Mouse (Mus musculus) G1E (cell line): Measurements from ENCODE around the gene Ptpn4. TPM values are rescaled to one million over a fixed set of nuclear protein-coding genes. Genes with fewer than 3 reads are reported as not detected.

Source experiments
- ATAC-seq: 2 replicates; pipeline ENCODE4 v1.8.0; 2016; ENCODE audit warnings: mild to moderate bottlenecking; ENCODE audit not compliant: insufficient number of reproducible peaks, poor library complexity, low FRiP score, severe bottlenecking; ENCODE audit errors: extremely low read depth
- DNase-seq: peaks from one replicate; pipeline ENCODE4 v3.0.0; 2012; ENCODE audit warnings: low spot score
- H3K27me3 ChIP-seq: 2 replicates; pipeline ENCODE4 v1.6.1; 2012; ENCODE audit warnings: mild to moderate bottlenecking, low read length, inconsistent platforms; ENCODE audit not compliant: insufficient read depth
- H3K36me3 ChIP-seq: replicated peaks from 2 replicates; pipeline ENCODE3; 2012; ENCODE audit warnings: mild to moderate bottlenecking, inconsistent platforms
- H3K4me1 ChIP-seq: 2 replicates; pipeline ENCODE4 v1.6.1; 2012; ENCODE audit warnings: low read depth, low read length, inconsistent platforms, mixed read lengths; ENCODE audit not compliant: insufficient read depth
- H3K4me3 ChIP-seq: 2 replicates; pipeline ENCODE4 v1.5.1; 2012; ENCODE audit warnings: low read depth, mild to moderate bottlenecking, inconsistent platforms, low read length, moderate library complexity, mixed read lengths
- H3K9me3 ChIP-seq: replicated peaks from 2 replicates; pipeline ENCODE4 v1.6.1; 2012; ENCODE audit warnings: inconsistent platforms
- CTCF ChIP-seq: IDR thresholded peaks from 2 replicates; pipeline ENCODE4 v1.5.1; 2012; ENCODE audit warnings: low read depth, low read length, inconsistent platforms, mixed read lengths
- GATA1 ChIP-seq: IDR thresholded peaks from 2 replicates; pipeline ENCODE4 v1.6.1; 2012; ENCODE audit warnings: borderline replicate concordance, low read length, inconsistent platforms, mixed read lengths
- GATA2 ChIP-seq: IDR thresholded peaks from 2 replicates; pipeline ENCODE4 v1.6.1; 2012; ENCODE audit warnings: low read depth, low read length, inconsistent platforms, borderline replicate concordance
- POLR2AphosphoS5 ChIP-seq: IDR thresholded peaks from 2 replicates; pipeline ENCODE4 v1.6.1; 2012; ENCODE audit warnings: low read depth, low read length, inconsistent platforms; ENCODE audit not compliant: insufficient replicate concordance
- TAL1 ChIP-seq: conservative IDR thresholded peaks from 2 replicates; pipeline ENCODE4 v1.6.1; 2012; ENCODE audit warnings: low read depth, low read length, inconsistent platforms, mixed read lengths
- polyA plus RNA-seq: library from polyadenylated mRNA; stranded (reverse); fragments of >175 nt; gene quantifications from 2 replicates; pipeline ENCODE4 v1.2.3, GENCODE M21; 2012
- total RNA-seq, 2 experiments: library from RNA; stranded (forward) in 1 of 2; stranded (reverse) in 1 of 2; fragments of 200-1000 nt in 1 of 2; fragments of >200 nt in 1 of 2; fragmentation: Nextera tagmentation in 1 of 2; gene quantifications; 2 replicates each; pipeline ENCODE4 v1.2.3; 2014 to 2017

The Ptpn4 gene
- total and polyA plus RNA-seq, 3 experiments = 9.6 to 81.3 (median 28.4) TPM

DNA sequence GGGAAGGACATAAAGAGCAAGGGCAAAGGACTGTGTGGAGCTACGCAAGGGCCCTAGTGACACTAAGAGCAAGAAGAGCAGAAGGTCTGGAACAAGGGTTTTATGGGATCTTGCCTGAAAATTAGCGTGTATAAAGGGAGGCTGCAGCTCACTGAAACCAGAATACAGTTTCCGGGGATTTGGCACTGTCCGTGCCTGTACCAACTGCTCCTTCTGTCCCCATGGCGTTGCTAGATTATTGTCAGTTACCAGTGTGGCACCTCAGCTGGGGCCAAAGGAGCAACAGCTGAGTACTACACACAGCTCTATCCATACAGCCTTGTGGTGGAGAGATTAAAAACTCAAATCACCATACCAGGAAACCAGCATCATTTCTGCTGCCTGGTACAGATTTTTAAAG is 187.0 kb downstream of the Ptpn4 start:
- Histone ChIP-seq H3K36me3 (peaks cover 13% of the 10 kb centered on the region), H3K4me1 (peaks cover 32% of the 10 kb centered on the region), H3K27me3 (no peaks in the 10 kb centered on the region), H3K4me3 (no peak overlapping the region), H3K9me3 (no peaks in the 10 kb centered on the region)
- ATAC-seq = no peak
- DNase-seq = no peak
- TF ChIP-seq GATA2 = no peak
- TF ChIP-seq GATA1 = no peak
- TF ChIP-seq TAL1 = no peak
- TF ChIP-seq CTCF = no peak
- no peak for TF ChIP-seq POLR2AphosphoS5

DNA sequence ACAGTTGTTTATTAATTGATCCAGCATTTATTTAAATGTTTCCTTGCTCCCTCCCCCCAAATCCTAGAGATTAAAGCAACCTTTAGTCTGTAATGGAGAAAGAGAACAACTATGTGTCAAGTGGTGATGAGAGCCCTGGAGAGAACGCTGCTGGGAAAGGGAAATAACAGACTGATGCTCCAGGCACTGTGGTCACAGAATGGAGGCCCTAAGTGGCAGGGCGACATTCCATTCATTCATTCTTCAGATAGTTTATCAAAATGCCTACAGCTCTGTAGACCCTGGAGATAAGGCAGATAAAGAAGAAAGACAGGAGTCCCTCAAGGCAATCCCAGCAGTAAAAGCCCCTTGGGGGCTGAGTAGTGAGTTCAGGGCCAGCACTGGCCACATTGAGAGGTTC is 187.8 kb downstream of the Ptpn4 start:
- Histone ChIP-seq H3K27me3 (no peaks in the 10 kb centered on the region), H3K4me1 (peaks cover 38% of the 10 kb centered on the region), H3K9me3 (no peaks in the 10 kb centered on the region), H3K36me3 (peaks cover 17% of the 10 kb centered on the region), H3K4me3 (no peak overlapping the region)
- DNase-seq (no peak), ATAC-seq (no peak)
- TF ChIP-seq GATA1 = no peak
- TF ChIP-seq CTCF = no peak
- TF ChIP-seq GATA2 = no peak
- no peak for TF ChIP-seq TAL1
- TF ChIP-seq POLR2AphosphoS5 = no peak

DNA sequence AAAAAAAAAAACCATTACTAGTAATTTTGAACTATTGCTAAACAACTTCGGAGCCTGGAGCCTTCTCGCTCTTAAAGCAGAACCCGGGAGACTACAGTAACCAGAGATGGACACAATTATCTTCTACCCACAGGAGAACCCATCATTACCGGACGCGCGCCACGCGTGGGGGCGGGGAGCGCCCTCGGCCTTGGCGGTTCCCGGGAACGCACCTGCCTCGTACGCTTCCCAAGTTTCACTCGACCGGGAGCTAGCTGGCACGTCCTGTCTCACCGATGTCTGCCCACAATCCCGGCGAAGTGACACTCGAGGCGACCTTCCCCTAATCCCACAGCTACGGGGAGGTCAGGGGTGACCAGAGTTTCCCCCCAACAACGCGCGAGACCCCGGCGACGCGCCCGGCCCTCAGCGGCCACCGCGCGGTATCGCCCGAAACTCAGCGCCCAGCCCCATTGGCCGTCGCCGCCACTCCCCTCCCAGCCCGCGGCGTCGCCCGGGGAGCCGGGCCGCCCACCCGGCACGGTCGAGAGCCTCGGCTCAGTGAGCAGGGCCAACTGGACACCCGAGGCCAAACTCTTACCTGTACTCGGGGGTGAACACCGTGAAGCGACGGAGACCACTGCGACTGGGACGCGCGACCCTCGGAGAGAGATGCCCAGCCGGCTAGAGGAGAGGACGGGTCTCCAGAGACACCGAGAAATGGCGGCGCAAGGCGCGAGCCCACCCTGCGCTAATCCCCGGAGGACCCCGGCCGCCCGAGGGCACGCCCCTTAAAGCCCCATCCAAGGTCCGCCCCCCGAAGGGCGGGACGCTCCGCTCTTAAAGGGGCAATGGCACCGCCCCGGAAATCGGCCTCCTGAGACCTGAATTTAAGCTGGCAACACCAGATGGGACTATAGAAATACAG is 189.0 kb downstream of the Ptpn4 start, which contains the start of gene Epb41l5:
Epb41l5 (minus strand) TSS at position 796 of the 907 bp plus-strand sequence.
- peak within 1 kb of the TSS; percentile 91 for H3K4me3 ChIP-seq
- DNase-seq = peak; percentile 76
- peaks cover 41% of the 10 kb centered on the region for H3K4me1 ChIP-seq
- no peaks in the 10 kb centered on the region for H3K27me3 ChIP-seq
- peaks cover 17% of the 10 kb centered on the region for H3K36me3 ChIP-seq
- ATAC-seq = peak; percentile 83
- H3K9me3 ChIP-seq = no peaks in the 10 kb centered on the region
- TF ChIP-seq CTCF (no peak), TAL1 (no peak), GATA1 (no peak)

DNA sequence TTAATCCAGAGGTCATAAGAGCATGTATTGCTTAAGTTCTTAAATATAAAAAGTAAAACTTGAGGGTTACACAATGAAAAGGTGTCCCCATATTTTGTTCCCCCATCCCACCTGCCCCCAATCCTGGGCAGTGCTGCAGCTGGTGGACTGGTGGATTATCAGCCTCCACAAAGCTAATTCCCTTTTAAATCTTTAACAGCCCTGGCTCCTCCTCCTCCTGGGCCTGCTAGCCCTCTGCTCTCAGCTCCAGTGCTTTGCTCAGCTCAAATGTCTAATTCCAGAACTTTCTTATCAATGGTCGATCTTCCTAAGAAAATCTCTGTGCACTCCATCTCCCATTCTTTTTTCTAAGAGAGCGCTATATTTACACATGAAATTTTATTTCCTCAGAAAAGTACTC is 191.1 kb downstream of the Ptpn4 start:
- Histone ChIP-seq H3K36me3 (peaks cover 23% of the 10 kb centered on the region), H3K27me3 (no peaks in the 10 kb centered on the region), H3K4me1 (peaks cover 48% of the 10 kb centered on the region), H3K9me3 (no peaks in the 10 kb centered on the region), H3K4me3 (no peak overlapping the region)
- ATAC-seq = no peak
- DNase-seq = no peak
- TF ChIP-seq GATA1 (no peak), POLR2AphosphoS5 (no peak)

DNA sequence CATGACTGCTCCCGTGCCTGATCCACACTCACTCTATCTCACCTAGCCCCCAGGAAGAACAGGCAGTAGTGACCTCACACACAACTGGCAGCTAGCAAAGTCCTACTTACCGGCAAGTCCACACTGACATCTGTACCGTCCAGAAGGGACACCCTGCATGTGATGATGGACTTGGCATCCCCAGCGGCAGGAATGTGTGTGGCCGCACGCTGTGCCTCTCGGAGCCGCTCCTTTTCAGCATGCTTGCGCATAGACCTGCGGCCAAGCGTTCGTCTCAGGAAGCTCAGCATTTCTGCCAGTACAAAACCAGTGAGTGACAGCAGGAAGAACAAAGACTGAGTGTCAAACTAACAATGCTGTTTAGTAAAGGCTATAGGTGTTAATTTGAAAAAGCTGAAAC is 195.0 kb downstream of the Ptpn4 start:
- no peak for ATAC-seq
- no peaks in the 10 kb centered on the region for H3K9me3 ChIP-seq
- H3K4me3 ChIP-seq = no peak overlapping the region
- TF ChIP-seq GATA1 (no peak), TAL1 (no peak), CTCF (no peak), POLR2AphosphoS5 (no peak; the same call in 1 of the 2 replicates), GATA2 (no peak)
- no peaks in the 10 kb centered on the region for H3K27me3 ChIP-seq
- H3K4me1 ChIP-seq = peaks cover 33% of the 10 kb centered on the region
- H3K36me3 ChIP-seq = peaks cover 44% of the 10 kb centered on the region
- DNase-seq = no peak

DNA sequence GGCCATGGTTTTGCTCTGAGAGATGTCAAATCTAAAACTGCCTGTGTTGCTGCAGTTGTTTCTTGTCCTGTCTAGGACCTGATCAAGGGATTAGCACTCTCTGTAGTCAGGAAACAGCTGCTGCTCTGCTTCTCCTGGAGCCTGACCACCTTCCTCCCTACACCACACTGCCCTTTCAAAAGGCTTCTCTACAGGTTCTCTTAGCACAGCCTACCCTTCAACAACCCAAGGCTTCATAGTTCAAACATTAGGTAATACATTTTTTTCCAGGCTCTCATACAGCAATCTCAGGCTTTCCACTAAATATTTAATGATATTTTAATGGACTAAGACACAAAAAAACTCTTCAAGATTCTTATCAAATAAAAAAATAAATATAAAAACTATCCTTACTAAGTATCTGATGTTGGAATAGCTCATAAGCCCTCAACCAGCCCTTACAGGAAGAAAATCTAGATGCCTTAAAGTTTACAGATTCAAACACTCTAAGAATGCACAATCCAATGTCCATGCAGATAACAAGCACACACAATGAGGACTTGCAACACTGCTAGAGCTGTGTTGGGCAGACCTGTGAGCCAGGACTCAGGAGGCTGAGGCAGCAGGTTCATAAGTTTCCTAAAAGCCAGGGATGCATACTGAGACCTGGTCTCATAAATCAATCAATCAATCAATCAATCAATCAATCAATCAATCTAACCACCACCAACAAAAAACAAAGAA is 196.2 kb downstream of the Ptpn4 start:
- TF ChIP-seq POLR2AphosphoS5 = no peak
- no peak for TF ChIP-seq TAL1
- TF ChIP-seq GATA1 = no peak
- no peak for TF ChIP-seq CTCF
- no peak for TF ChIP-seq GATA2
- peaks cover 52% of the 10 kb centered on the region for H3K36me3 ChIP-seq
- H3K27me3 ChIP-seq = no peaks in the 10 kb centered on the region
- H3K4me3 ChIP-seq = no peak overlapping the region
- H3K9me3 ChIP-seq = no peaks in the 10 kb centered on the region
- DNase-seq (no peak), ATAC-seq (no peak)
- peaks cover 34% of the 10 kb centered on the region for H3K4me1 ChIP-seq
